Comparison of ENCODE assay signal across 8 mouse cellular contexts in the genomic region with DNA sequence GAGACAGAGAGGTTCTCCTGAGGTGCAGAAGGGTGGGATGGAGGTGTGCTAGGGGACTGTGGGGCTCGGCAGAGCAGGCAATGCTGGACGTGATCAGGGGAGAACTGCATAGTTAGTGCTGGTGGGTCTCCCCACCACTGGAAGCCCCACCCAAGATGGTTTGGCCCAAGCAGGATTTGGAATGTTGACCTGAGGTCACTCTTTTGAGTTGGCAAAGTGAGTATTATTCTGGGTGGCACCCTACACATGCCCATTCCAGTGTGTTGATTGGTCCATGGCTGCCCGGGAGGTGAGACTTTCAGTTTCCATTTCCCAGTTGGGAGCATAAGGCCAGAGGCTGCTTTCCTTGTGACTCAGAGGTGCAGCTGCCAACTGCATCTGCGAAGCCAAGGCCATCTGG. TPM values are rescaled to one million over a fixed set of nuclear protein-coding genes. Genes with fewer than 3 reads are reported as not detected.
"Had no signal": no experiment of that assay in that cellular context is flagged by ENCODE, and none has a peak within 500 bp of the region (broad histone marks: within the 10 kb centered on the region; RNA-seq: fewer than 3 reads in every experiment).

TSS of gene Apol9b (plus strand) at position 301 of the 400 bp plus-strand sequence.

RNA-seq across cellular contexts. Expression of gene Apol9b, which starts in this region (rescaled TPM):
- polyA plus RNA-seq: liver, embryonic 16.5 days; lung, embryonic 15.5 days; midbrain, embryonic 11.5 days; midbrain, embryonic 13.5 days; midbrain, embryonic 15.5 days; midbrain, postnatal 0 days; neural tube, embryonic 11.5 days; testis, adult 2 months had no signal
